Mouse (Mus musculus): ENCODE measurements around the gene Rab8b.

DNA sequence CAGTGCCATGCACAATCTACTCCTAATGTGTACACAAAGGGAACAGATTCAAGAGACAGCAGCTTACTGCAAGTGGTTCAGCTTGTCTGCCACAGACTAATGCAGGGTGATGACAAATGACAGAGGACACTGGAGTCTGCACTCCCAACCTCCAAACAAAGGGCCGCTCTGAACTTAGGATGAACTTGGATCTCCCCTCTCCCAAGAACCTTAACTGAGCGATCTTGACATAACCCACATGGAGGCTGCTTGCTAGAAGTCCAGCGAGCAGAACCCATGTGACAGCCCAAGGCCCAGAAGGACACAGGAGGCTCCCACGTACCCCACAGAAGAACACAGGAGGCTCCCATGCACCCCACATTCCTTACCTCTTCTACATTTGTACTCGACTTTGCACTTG lies 68.5 kb downstream of the Rab8b start:
- TF ChIP-seq POLR2A (IDR thresholded peaks at IDR 0.05; ENCODE audit: insufficient read length, low read depth) = no peak
- TF ChIP-seq MYOG (IDR thresholded peaks at IDR 0.05; ENCODE audit: control insufficient read depth in 1 of 3, insufficient read depth in 1 of 3, insufficient read length in 2 of 3, low read depth in 2 of 3) = no peak
- TF ChIP-seq E2F4 (IDR thresholded peaks at IDR 0.05; ENCODE audit: insufficient read depth) = no peak
- TF ChIP-seq POLR2AphosphoS2 (IDR thresholded peaks at IDR 0.05; ENCODE audit: insufficient read length, low read depth) = no peak
- TF ChIP-seq USF1 (IDR thresholded peaks at IDR 0.05; ENCODE audit: low read depth) = no peak
- no peak for TF ChIP-seq SRF (IDR thresholded peaks at IDR 0.05; ENCODE audit: control insufficient read depth, insufficient read length, low read depth)
